Mouse (Mus musculus): ENCODE results near the gene Ndufb11.
A peak's percentile ranks its signal among the peaks of the same experiment; 100 is the strongest.

The Ndufb11 gene

DNA sequence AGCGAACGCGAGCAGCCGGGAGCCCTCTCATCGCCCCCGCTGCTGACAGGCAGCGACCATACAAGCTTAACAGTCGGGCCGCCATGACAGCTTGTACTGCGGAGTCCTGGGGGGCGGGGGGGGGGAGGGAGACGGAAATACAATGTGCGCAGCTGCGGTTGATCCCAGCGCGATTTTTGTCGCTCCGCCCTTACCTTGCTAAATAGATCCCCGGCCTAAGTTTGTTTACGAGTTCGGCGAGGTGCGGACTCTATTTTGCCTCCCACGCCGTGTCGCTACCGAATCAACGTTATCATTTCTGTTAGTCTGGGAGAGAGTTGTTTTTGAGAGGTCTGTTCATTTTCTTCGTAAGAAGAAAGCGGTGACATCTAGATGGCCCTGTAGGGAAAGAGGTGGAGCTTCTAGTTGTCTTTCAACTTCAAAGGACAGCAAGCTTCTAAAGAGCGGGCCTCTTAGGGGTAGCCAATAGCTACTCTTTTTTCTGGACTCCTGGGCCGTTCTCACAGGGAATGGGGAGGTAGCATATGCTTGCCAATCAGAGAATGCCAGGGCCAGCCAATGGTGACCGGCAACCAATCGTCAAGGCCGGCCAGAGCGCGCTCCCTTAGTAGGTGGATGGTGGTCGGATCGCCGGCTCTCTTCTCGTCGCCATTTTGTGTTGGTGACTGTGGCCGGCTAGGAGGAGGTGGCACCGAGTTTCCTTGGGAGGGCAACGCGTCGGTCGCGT, at the start of gene Ndufb11, which contains the start of gene Rbm10:
Gene Ndufb11 (minus strand): TSS at position 444 of the 727 bp plus-strand sequence.
Gene Rbm10 (plus strand): TSS at position 328 of the 727 bp plus-strand sequence.
- DNase-seq (ENCODE audit: low read depth, low spot score) = peak; percentile 85

DNA sequence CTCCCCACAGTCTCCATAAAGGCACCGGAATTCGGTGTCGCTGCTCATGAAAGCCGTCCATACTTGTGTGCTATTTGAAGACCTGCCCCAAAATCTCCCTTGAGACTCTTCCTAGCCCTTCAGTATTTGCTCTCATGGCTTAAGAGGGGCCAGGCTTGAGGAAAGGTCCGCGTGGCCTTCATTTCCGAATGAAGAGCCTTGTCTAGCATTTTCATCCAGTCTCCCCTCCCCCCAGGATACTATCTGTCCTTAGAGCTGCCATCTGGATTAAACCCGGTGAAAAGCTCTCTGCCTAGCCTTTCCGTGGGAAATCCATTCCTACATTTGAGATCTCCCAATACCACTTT, 46.0 kb upstream of the Ndufb11 start:
- no peak for DNase-seq (ENCODE audit: low read depth, low spot score)

DNA sequence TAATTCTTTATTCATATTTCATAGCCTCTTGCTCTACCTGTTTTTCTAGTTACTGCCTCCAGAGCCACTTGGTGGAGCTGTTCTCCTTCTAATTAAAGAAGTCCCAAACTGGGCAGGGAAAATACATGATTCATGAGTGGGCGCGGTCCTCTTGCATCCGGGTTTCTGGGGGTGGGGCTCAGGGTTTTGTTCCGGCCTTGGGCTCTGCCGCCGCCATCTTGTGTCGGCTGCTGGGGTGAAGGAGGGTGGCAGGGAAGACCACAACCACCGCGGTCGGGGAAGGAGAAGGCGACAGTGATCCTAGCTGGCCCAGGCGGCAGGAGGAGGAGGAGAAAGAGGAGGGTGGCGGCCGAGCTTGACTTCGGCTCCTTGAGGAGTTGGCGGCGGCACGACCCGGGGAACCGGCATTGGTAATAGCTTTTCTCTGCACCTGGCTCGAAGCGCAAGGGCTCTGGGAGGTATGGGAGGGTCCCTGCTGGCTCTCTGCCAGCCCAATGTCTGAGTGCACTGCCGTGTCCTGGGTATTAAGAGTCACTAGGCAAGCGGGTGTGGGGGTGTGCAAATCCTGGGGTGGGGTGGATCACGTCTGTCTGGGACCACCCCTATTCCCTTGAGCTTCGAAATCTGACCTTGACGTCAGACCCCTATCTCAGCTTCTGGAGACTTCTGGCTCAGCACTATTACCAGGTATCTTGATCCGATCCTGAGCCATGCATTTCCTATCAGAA, 45.5 kb upstream of the Ndufb11 start:
- DNase-seq (ENCODE audit: low read depth, low spot score) = peak; percentile 82

- DNase-seq (ENCODE audit: low read depth, low spot score) = peak; percentile 39
Measured at GRCm38 (mm10) chrX:20662317-20662715, 44.9 kb upstream of the Ndufb11 start.

GRCm38 (mm10) chrX:20658891-20659406, 41.5 kb upstream of the Ndufb11 start:
- no peak for DNase-seq (ENCODE audit: low read depth, low spot score)

GRCm38 (mm10) chrX:20658026-20658652, 40.7 kb upstream of the Ndufb11 start, which contains the start of gene Uba1:
TSS of gene Uba1 (plus strand) at chrX:20658326.
- DNase-seq (ENCODE audit: low read depth, low spot score) = peak; percentile 74

GRCm38 (mm10) chrX:20657593-20657992, 40.2 kb upstream of the Ndufb11 start:
- no peak for DNase-seq (ENCODE audit: low read depth, low spot score)

- DNase-seq (ENCODE audit: low read depth, low spot score) = no peak
Measured at GRCm38 (mm10) chrX:20644780-20645179, 27.4 kb upstream of the Ndufb11 start.

DNA sequence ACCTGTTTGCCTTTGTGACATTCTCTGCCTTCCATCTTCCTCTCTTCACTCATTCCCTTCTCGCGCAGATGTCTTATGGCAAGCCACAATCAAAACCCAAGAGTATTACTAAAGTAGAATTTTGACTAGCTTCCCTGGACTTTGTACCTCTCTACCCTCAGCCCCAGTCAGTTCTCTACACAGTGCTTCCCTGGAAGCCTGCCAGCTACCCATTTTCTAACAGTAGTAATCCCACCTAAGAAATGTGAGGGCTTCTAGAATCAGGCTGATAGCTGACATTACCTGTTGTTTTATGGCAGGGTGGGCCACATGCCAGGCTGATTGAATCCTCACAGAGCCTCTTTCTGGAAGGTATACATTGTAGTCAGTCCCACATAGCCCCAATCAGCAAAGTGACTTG, 20.7 kb upstream of the Ndufb11 start:
- no peak for DNase-seq (ENCODE audit: low read depth, low spot score)

DNA sequence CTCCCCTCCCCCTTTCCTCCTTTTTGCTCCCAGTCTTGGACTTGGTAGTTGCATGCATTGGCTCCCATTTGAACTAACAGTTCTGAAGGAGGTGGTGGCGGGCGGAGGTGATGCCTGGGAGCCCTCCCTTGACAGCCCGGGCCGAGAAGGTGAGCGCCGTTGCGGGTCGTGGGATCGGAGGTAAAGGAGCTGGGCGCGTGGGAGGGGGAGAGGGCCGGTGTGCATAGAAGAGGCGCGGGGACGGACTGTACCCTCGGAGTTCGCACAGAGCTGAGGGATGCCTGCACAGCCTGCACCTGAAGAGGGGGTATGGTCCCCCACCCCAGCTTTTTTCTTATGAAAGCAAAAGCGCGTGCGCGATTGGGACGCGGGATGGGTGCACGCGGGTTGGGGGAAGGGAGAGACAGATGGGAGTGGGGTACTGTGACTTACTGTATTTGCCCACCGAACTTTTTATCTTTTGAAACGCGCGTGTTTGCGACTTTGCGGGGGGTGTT, 532 bp upstream of the Ndufb11 start:
- peak; percentile 5 for DNase-seq (ENCODE audit: low read depth, low spot score)

GRCm38 (mm10) chrX:20616861-20617175, 601 bp downstream of the Ndufb11 start:
- no peak for DNase-seq (ENCODE audit: low read depth, low spot score)

DNA sequence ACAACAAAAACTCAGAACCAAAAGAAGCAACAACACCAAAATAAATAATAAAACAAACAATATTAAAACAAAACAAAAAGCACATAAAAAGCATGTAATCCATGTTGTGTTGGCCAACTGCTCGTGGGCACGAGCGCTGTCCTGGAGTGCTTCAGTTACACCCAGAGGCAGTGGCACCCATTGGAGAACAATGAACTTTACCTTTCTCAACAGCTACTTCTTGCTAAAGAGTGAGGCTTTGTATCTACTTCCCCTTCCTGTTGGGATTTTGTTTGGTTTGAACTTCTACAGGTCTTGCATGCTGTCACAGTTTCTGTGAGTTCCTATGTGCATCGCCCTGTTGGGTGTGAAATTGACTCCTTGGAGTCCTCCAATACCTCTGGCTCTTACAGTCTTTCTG, 8.9 kb downstream of the Ndufb11 start:
- DNase-seq (ENCODE audit: low read depth, low spot score) = no peak

DNA sequence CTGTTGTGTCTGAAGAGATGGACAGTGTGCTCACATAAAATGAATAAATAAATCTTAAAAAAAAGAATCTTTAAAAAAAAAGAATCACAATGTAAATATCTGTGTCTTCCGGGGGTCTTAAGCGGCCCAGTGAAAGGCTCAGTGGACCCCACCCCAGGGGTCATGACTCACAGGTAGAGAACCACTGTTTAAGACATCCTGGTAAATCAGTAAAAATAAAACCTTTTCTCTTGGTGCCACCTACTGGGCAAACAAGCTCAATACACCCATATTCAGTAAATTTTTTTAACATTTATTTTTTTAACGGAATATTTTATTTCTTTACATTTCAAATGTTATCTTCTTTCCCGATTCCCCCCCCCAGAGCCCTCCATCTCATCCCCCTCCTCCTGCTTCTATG, 29.5 kb downstream of the Ndufb11 start:
- no peak for DNase-seq (ENCODE audit: low read depth, low spot score)

DNA sequence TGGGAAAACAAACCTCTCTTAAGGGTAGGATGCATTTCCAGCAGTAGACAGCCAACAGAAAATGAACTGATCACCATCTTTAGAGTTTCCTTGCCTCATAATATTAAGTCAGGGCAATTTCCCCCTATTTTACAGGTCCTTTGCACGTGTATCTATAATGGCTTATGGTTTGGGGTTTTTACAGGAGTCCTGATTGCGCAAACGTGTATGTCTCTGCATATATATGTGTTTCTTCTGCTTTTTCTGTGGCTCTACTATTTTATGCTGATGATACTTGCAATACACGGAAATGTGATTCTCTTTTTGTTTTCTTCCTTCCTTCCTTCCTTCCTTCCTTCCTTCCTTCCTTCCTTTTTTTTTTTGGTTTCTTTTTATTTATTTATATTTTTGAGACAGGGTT, 43.5 kb downstream of the Ndufb11 start:
- DNase-seq (ENCODE audit: low read depth, low spot score) = no peak

DNA sequence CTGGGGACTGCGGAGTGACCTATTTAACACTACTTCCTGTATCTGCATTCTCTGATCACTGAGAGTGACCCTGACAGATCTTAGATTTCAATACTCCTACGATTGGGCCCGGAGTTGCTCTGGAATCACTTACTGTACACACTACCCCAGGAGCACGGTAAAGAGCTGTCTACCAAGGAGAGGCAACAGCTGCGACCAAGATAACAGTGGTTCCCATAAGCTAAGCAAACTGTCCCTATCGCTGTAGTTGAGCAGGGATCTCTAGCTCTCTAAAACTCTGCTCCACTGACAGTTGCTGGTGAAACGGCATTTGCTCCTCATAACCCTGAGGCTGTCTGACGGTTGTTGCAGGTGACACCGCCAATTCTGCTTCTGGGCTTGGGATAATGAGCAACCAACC, 44.7 kb downstream of the Ndufb11 start:
- DNase-seq (ENCODE audit: low read depth, low spot score) = no peak

DNA sequence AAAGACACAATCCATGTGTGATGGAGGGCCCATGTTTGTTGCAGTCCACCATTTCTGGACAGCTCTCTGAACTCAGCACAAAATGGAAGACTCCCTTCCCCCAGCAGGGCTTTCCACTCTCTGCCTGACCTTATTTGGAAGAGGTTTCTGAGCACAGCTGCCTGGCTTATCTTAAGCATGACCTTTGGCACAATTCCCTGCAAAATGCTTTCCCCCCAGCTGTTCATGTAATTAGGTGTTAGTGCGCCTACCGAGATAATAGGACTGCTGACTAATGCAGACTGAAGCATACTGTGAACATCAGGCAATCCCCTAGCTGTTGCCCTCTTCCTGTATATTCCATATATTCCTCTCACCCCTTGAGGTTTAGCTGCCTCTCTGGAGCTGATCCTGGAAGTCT, 46.4 kb downstream of the Ndufb11 start:
- no peak for DNase-seq (ENCODE audit: low read depth, low spot score)

All from telencephalon, adult 2 months (tissue).